Mouse (Mus musculus): ENCODE measurements around the gene Pkd1l1. TPM values are rescaled to one million over a fixed set of nuclear protein-coding genes. Genes with fewer than 3 reads are reported as not detected.
A peak's percentile ranks its signal among the peaks of the same experiment; 100 is the strongest.

Pkd1l1 gene
- polyA plus RNA-seq (2014; fragmentation: Nextera tagmentation; extraction: Ambion mirVana), result 0.03 and 0.31 TPM in 2 replicates

DNA sequence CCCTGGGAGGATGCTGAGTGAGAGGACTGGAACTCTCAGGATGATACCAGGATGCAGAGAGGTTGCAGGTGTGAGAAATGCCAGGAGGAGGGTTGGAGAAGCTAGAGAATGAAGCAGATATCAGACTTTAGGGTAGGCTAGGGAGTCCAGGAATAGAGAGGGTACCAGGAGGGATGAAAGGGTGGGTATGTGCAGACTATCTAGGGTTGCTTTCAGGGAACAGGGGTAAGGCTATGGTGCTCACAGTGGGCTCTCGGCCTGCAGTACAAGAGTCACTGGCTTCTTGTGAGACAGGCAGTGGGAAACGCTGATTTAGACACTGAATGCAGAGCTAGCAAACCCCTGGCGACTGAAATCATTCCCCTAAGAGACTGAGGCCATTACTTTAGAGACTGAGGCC lies at the start of gene Pkd1l1:
Gene Pkd1l1 (minus strand): TSS at position 101 of the 400 bp plus-strand sequence.
- no peak for DNase-seq (ENCODE audit: low spot score)
- no peak for ATAC-seq (ENCODE audit: low FRiP score)
- Histone ChIP-seq H3K4me3 (replicated peaks; ENCODE audit: low read length) (no peak within 1 kb of the TSS), H3K9ac (no peak within 1 kb of the TSS), H3K9me3 (ENCODE audit: control insufficient read depth, low read length) (no peaks in the 10 kb centered on the region), H3K27me3 (ENCODE audit: control insufficient read depth, insufficient read depth, low read length) (no peaks in the 10 kb centered on the region), H3K36me3 (replicated peaks; ENCODE audit: control insufficient read depth, insufficient read depth) (no peaks in the 10 kb centered on the region), H3K27ac (no peak within 1 kb of the TSS), H3K4me1 (replicated peaks; ENCODE audit: control insufficient read depth, insufficient read depth, low read length) (no peaks in the 10 kb centered on the region), H3K4me2 (replicated peaks) (no peak within 1 kb of the TSS)
- WGBS, result 61% methylated on average over 3 of the region's 3 CpGs

DNA sequence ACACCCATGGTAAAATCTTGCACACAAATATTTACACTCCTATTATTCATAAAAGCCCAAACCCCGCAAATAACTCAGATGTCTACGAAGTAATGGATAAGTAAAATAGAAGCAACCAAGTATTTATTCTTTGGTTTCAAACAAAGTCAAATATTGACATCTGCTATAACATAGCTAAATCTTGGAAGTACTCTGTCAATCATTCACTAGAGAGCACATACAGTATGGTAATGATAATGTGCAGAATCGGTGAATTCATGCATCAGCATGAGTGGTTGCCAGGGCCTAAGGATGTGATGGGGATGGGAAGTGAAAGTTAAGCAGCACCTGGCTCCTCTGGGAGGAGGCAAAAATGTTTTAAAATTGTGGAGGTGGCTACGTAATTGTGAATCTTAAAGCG lies 47.1 kb upstream of the Pkd1l1 start:
- H3K4me3 ChIP-seq (replicated peaks; ENCODE audit: low read length), result no peak overlapping the region

DNA sequence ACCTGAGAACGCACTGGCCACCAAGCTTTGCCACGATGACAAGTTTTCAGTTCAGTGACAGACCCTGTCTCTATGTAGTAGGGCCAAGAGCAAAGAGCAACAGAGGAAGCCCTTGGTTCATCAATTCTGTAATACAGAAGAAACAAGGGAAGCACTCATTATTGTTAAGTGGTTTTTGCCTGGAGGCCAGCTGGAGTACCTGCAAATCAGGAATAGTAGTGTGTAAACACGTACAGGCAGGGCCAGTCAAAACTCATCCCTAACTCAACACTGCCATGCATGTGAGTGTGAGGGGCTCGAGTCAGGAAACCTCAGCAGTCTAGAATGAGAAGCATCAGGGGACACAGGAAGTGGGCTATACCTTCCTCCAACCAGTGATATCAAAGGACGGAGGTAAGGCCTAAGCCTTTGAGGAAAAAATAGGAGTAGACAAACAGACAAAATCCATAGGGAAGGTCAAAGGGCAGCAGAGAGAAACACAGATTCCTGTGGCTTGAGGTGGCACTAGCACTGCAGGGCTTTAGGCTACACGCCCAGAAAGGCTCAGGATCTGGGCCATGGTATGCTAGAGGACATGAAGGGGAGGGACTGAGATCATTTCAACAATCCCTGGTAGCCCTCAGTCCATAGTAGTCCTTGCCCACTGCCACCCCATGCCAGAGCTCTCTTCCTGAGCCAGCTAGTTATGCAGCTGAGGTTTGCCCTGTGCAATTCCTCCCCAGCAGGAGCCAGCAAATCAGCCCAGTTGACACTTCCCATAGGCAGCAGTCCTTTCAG lies 45.6 kb upstream of the Pkd1l1 start:
- ATAC-seq (ENCODE audit: low FRiP score) (no peak), DNase-seq (ENCODE audit: low spot score) (no peak)
- H3K9me3 ChIP-seq (ENCODE audit: control insufficient read depth, low read length), result no peaks in the 10 kb centered on the region
- H3K4me2 ChIP-seq (replicated peaks), result no peak overlapping the region
- no peak overlapping the region for H3K9ac ChIP-seq
- H3K27me3 ChIP-seq (ENCODE audit: control insufficient read depth, insufficient read depth, low read length), result no peaks in the 10 kb centered on the region
- H3K36me3 ChIP-seq (replicated peaks; ENCODE audit: control insufficient read depth, insufficient read depth), result no peaks in the 10 kb centered on the region
- H3K27ac ChIP-seq, result no peak overlapping the region
- no peaks in the 10 kb centered on the region for H3K4me1 ChIP-seq (replicated peaks; ENCODE audit: control insufficient read depth, insufficient read depth, low read length)
- 81% methylated on average over 6 of the region's 6 CpGs for WGBS
- no peak overlapping the region for H3K4me3 ChIP-seq (replicated peaks; ENCODE audit: low read length)

More for the DNA sequence above, 47.1 kb upstream of the Pkd1l1 start:
- H3K9ac ChIP-seq, result no peak overlapping the region
- no peaks in the 10 kb centered on the region for H3K27me3 ChIP-seq (ENCODE audit: control insufficient read depth, insufficient read depth, low read length)
- ATAC-seq (ENCODE audit: low FRiP score) (no peak), DNase-seq (ENCODE audit: low spot score) (no peak)
- no peak overlapping the region for H3K27ac ChIP-seq
- H3K4me2 ChIP-seq (replicated peaks), result no peak overlapping the region
- no peaks in the 10 kb centered on the region for H3K4me1 ChIP-seq (replicated peaks; ENCODE audit: control insufficient read depth, insufficient read depth, low read length)
- WGBS, result 95% methylated on average over 5 of the region's 5 CpGs
- H3K9me3 ChIP-seq (ENCODE audit: control insufficient read depth, low read length), result no peaks in the 10 kb centered on the region
- H3K36me3 ChIP-seq (replicated peaks; ENCODE audit: control insufficient read depth, insufficient read depth), result no peaks in the 10 kb centered on the region

DNA sequence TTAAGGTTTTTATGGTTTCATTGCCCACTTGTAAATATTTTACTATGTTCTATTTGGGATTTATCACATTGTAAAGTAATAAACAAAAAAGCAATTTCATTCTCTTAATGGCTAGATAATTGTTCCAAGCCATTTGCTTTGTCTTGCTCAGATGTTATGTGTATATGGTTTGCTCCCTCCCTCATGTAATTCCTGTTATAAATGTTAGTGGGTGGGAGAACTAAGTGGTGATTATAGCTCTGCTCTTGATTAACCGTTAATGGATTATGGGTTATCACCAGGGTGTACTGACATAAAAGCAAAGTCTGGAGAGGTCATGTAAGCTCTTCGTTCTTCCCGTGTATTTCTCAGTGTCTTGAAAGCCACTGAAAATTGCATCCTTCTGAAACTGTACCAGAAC lies 41.7 kb upstream of the Pkd1l1 start:
- Histone ChIP-seq H3K36me3 (replicated peaks; ENCODE audit: control insufficient read depth, insufficient read depth) (no peaks in the 10 kb centered on the region), H3K27me3 (ENCODE audit: control insufficient read depth, insufficient read depth, low read length) (no peaks in the 10 kb centered on the region), H3K27ac (no peak overlapping the region), H3K9me3 (ENCODE audit: control insufficient read depth, low read length) (no peaks in the 10 kb centered on the region), H3K4me3 (replicated peaks; ENCODE audit: low read length) (no peak overlapping the region), H3K4me1 (replicated peaks; ENCODE audit: control insufficient read depth, insufficient read depth, low read length) (peaks cover 7% of the 10 kb centered on the region), H3K9ac (no peak overlapping the region), H3K4me2 (replicated peaks) (no peak overlapping the region)
- 83% methylated on average over 3 of the region's 3 CpGs for WGBS
- ATAC-seq (ENCODE audit: low FRiP score) (no peak), DNase-seq (ENCODE audit: low spot score) (no peak)

DNA sequence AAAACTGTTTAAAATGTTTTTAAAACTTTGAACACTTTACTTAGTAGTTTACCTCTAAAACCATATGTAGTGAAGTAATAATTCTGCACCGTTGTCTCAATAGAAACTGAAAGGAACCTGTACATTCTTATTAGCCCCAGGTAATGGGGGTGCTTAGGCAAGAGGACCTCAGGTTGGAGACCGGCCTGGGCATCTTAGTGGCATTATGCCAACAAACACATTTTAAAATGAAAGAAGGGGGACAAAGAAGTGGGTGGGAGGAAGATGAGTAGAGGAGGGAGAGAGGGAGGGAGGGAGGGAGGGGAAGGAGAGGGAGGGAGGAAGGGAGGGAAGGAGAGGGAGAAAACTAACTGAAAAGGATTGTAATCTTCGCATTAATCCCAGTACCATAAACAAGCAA lies 38.3 kb upstream of the Pkd1l1 start:
- Histone ChIP-seq H3K4me1 (replicated peaks; ENCODE audit: control insufficient read depth, insufficient read depth, low read length) (peaks cover 9% of the 10 kb centered on the region), H3K36me3 (replicated peaks; ENCODE audit: control insufficient read depth, insufficient read depth) (no peaks in the 10 kb centered on the region), H3K27me3 (ENCODE audit: control insufficient read depth, insufficient read depth, low read length) (no peaks in the 10 kb centered on the region), H3K27ac (no peak overlapping the region; the same call in 1 of the 2 replicates), H3K4me3 (replicated peaks; ENCODE audit: low read length) (peak overlapping the region; percentile 70), H3K9me3 (ENCODE audit: control insufficient read depth, low read length) (no peaks in the 10 kb centered on the region), H3K4me2 (replicated peaks) (peak overlapping the region; percentile 75), H3K9ac (peak overlapping the region; percentile 78)
- ATAC-seq (ENCODE audit: low FRiP score) (no peak; the same call in 1 of the 2 replicates), DNase-seq (ENCODE audit: low spot score) (no peak)
- 4% methylated on average over 3 of the region's 3 CpGs for WGBS

DNA sequence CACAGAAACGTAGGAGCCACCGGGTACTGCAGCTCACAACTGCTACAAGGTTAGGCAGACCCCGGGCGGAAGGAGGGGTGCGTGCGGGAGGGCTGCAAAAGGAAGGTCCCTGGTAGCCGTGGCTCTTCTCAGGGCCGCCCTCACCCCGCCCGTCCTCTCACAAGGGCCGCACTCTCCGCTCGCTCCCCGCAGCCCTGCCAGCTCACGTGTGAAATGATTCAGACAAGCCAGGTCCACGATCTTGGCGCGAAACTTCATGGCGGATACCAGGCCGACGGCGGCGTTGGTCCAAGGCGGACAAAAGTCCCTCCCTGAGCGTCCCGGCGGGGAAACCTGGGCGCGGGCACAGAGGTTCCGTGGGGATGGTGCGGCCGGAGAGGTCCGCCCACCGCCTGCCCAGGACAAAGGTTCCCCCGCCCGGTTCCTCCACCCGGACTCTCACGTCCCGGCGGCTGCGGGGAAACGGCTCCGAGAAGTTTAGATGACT lies 37.8 kb upstream of the Pkd1l1 start, which contains the start of gene Hus1:
Gene Hus1 (minus strand): TSS at position 339 of the 487 bp plus-strand sequence.
- Histone ChIP-seq H3K36me3 (replicated peaks; ENCODE audit: control insufficient read depth, insufficient read depth) (peaks cover under 1% of the 10 kb centered on the region; the same call in 1 of the 2 replicates), H3K4me2 (replicated peaks) (peak within 1 kb of the TSS; percentile 75), H3K27ac (peak within 1 kb of the TSS; percentile 71), H3K27me3 (ENCODE audit: control insufficient read depth, insufficient read depth, low read length) (no peaks in the 10 kb centered on the region), H3K9me3 (ENCODE audit: control insufficient read depth, low read length) (no peaks in the 10 kb centered on the region), H3K4me3 (replicated peaks; ENCODE audit: low read length) (peak within 1 kb of the TSS; percentile 70), H3K9ac (peak within 1 kb of the TSS; percentile 78), H3K4me1 (replicated peaks; ENCODE audit: control insufficient read depth, insufficient read depth, low read length) (peaks cover 9% of the 10 kb centered on the region)
- under 1% methylated on average over 43 of the region's 43 CpGs for WGBS
- peak; percentile 72 for DNase-seq (ENCODE audit: low spot score)
- peak; percentile 94 for ATAC-seq (ENCODE audit: low FRiP score)

DNA sequence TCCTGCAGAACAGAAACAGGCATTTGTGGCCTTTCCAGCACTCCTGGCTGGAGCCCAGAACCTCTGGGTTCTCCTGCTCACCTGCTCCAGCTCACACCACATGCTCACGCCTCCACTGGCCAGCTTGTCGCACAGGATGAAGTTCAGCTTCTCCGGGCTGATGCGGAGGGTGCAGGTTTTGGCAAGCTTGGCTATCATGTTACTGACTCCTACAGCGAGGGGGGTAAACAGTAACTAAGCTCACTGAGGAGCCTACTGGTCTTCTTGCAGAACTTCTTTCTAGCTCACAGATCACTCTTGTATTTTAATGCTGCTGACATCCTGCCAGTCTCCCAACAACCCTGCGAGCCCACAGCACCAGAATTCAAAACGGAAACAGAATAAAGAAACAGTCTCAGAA lies 37.4 kb upstream of the Pkd1l1 start:
- Histone ChIP-seq H3K9ac (peak overlapping the region; percentile 78), H3K4me1 (replicated peaks; ENCODE audit: control insufficient read depth, insufficient read depth, low read length) (peaks cover 9% of the 10 kb centered on the region)
- peak; percentile 35 for DNase-seq (ENCODE audit: low spot score)

DNA sequence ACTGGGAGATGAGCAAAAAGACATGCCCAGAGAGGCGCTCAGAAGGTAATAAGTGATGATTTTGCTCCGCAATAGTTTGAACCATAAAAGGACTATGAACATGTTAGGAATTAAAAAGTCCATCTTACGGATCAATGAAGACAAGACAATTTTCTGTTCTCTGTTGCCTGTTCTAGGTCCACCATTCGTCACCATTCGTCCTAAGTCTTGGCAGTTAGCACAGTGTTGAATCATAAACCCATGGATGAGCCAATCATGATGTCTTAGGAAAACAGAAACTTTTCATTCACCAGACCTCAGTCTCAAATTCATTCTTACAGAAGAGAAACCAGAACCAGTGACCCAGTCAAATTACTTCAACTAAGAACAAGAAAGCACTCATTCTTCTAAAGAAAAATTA lies 35.7 kb upstream of the Pkd1l1 start:
- peaks cover 9% of the 10 kb centered on the region for H3K4me1 ChIP-seq (replicated peaks; ENCODE audit: control insufficient read depth, insufficient read depth, low read length)
- H3K9me3 ChIP-seq (ENCODE audit: control insufficient read depth, low read length), result no peaks in the 10 kb centered on the region
- no peak overlapping the region for H3K27ac ChIP-seq
- 96% methylated on average over 5 of the region's 5 CpGs for WGBS
- H3K27me3 ChIP-seq (ENCODE audit: control insufficient read depth, insufficient read depth, low read length), result no peaks in the 10 kb centered on the region
- no peak overlapping the region for H3K9ac ChIP-seq
- H3K4me2 ChIP-seq (replicated peaks), result no peak overlapping the region
- H3K36me3 ChIP-seq (replicated peaks; ENCODE audit: control insufficient read depth, insufficient read depth), result peaks cover 20% of the 10 kb centered on the region
- DNase-seq (ENCODE audit: low spot score) (no peak), ATAC-seq (ENCODE audit: low FRiP score) (no peak)
- no peak overlapping the region for H3K4me3 ChIP-seq (replicated peaks; ENCODE audit: low read length)

More for the DNA sequence above, 37.4 kb upstream of the Pkd1l1 start:
- peaks cover 5% of the 10 kb centered on the region; the same call in 1 of the 2 replicates for H3K36me3 ChIP-seq (replicated peaks; ENCODE audit: control insufficient read depth, insufficient read depth)
- no peaks in the 10 kb centered on the region for H3K9me3 ChIP-seq (ENCODE audit: control insufficient read depth, low read length)
- peak overlapping the region; percentile 71 for H3K27ac ChIP-seq
- H3K4me2 ChIP-seq (replicated peaks), result peak overlapping the region; percentile 75
- H3K4me3 ChIP-seq (replicated peaks; ENCODE audit: low read length), result peak overlapping the region; percentile 70
- WGBS, result 1% methylated on average over 7 of the region's 7 CpGs
- H3K27me3 ChIP-seq (ENCODE audit: control insufficient read depth, insufficient read depth, low read length), result no peaks in the 10 kb centered on the region
- ATAC-seq (ENCODE audit: low FRiP score), result peak; percentile 51

DNA sequence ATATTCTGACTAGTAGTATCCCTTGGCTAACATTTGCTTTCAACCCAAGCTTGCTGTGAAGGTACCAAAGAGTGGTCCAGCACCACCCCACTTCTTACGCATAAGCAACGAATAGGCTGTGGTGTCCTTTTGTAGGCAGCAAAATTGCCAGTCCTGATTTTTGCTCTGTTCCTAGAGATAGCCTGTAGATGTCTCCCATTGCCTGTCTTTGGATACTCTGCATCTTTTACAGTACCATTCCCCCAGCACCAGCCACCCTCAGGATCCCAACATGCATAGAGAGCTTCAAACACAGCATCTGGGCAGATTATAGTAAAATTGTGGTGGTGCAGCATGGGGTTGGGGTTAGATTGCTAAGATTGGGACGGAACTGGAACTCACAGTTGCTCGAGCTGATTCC lies 15.0 kb upstream of the Pkd1l1 start:
- 70% methylated on average over 4 of the region's 4 CpGs for WGBS
- no peak for DNase-seq (ENCODE audit: low spot score)
- Histone ChIP-seq H3K9me3 (ENCODE audit: control insufficient read depth, low read length) (no peaks in the 10 kb centered on the region), H3K4me2 (replicated peaks) (no peak overlapping the region), H3K36me3 (replicated peaks; ENCODE audit: control insufficient read depth, insufficient read depth) (peaks cover 6% of the 10 kb centered on the region; the same call in 1 of the 2 replicates), H3K27me3 (ENCODE audit: control insufficient read depth, insufficient read depth, low read length) (no peaks in the 10 kb centered on the region), H3K27ac (no peak overlapping the region), H3K4me3 (replicated peaks; ENCODE audit: low read length) (no peak overlapping the region), H3K4me1 (replicated peaks; ENCODE audit: control insufficient read depth, insufficient read depth, low read length) (no peaks in the 10 kb centered on the region), H3K9ac (no peak overlapping the region)
- ATAC-seq (ENCODE audit: low FRiP score), result no peak

Measured in hindbrain, embryonic 14.5 days (tissue).